Mouse (Mus musculus): ENCODE measurements around the gene Prelid1. TPM values are rescaled to one million over a fixed set of nuclear protein-coding genes. Genes with fewer than 3 reads are reported as not detected.
A peak's percentile ranks its signal among the peaks of the same experiment; 100 is the strongest.

The Prelid1 gene
- polyA plus RNA-seq, 1 experiment from 2014 or later: 508 TPM

DNA sequence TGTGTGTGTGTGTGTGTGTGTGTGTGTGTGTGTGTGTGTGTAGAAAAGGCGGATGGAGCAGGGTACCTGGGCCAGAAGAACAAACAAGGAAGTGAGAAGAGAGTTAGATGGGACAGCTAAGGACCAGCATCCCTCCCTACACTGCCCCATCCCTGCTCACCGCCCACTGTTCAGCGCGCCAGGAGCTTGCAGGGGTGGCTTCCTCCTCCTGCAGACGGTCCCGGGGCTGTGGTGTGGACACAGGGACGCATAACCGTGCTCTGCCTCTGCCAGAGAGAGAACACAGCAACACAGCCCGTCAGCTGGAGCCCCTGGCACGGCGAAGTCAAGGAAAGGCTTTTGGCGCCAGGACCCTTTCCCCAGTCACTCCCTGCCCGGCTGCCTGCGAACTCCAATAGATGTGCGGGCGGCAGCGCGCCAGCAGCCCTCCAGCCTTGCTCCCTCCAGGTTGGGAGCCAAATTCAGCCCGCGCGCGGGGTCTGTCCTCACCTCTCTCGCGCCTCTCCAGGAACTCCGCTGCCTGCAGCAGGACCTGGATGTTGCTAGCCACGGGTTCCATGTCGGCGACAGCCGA, 8.9 kb downstream of the Prelid1 start:
- peak overlapping the region; percentile 90 for H3K27ac ChIP-seq (ENCODE audit: low read depth, low read length)

DNA sequence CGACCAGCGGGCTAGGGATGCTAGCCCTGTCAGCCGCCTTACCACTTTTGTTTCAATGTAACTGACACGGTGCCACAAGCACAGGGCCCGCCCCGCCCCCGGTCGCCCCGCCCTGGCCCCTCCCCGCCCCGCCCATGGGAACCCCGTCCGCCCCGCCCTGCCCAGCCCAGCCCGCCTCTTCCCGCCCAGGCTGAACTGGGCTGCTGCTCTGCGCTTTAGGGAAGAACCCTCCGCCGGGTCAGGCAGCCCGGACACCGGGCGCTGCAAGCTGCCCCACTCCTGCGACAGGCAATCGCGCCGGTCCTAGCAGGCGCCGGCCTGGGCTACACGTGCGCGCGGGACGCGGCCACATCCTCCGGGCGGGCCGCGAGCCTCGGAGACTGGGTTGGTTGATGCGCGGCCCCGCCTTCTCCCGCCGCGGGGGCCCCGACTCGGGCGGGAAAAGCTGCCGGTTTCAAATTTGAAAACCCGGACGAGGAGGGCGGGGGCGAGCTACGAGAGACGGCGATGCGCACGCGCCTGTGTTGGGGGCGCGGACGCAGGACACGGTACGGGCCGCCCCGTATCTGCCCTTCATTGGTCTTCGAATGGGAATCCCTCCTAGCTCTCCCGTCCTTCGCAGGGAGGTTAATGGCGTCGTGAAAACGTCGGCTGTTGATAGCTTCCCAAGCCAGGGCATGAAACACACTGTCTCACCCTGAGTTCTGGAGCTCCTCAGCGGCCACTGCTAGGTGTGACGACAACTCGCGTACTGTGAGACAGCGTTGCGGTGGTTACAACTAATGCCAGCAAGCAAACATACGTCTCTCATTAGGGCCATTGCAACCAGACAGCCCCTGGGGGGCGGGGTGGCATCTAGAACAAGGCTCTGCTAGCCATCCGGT, 9.6 kb downstream of the Prelid1 start, which contains the start of gene Mxd3:
Mxd3 (minus strand) TSS at position 141 of the 884 bp plus-strand sequence.
- ATAC-seq (ENCODE audit: low FRiP score, low TSS enrichment): peak; percentile 82
- Histone ChIP-seq H3K9me3 (ENCODE audit: control insufficient read depth, low read length) (no peaks in the 10 kb centered on the region), H3K27ac (ENCODE audit: low read depth, low read length) (peak within 1 kb of the TSS; percentile 90), H3K4me1 (ENCODE audit: control insufficient read depth, insufficient read depth, low read length) (peaks cover 20% of the 10 kb centered on the region), H3K4me3 (ENCODE audit: low read length) (peak within 1 kb of the TSS; percentile 52), H3K27me3 (ENCODE audit: control insufficient read depth, insufficient read depth, low read length) (no peaks in the 10 kb centered on the region), H3K4me2 (replicated peaks; ENCODE audit: low read depth, low read length) (peak within 1 kb of the TSS; percentile 95), H3K9ac (ENCODE audit: low read depth, low read length) (peak within 1 kb of the TSS; percentile 58), H3K36me3 (ENCODE audit: control insufficient read depth, insufficient read depth, low read length) (peaks cover 12% of the 10 kb centered on the region)
- under 1% methylated on average over 78 of the region's 82 CpGs for WGBS

More for the DNA sequence above, 8.9 kb downstream of the Prelid1 start:
- Histone ChIP-seq H3K4me2 (replicated peaks; ENCODE audit: low read depth, low read length) (peak overlapping the region; percentile 95), H3K9me3 (ENCODE audit: control insufficient read depth, low read length) (no peaks in the 10 kb centered on the region), H3K4me3 (ENCODE audit: low read length) (peak overlapping the region; percentile 52), H3K27me3 (ENCODE audit: control insufficient read depth, insufficient read depth, low read length) (no peaks in the 10 kb centered on the region), H3K4me1 (ENCODE audit: control insufficient read depth, insufficient read depth, low read length) (peaks cover 20% of the 10 kb centered on the region), H3K9ac (ENCODE audit: low read depth, low read length) (peak overlapping the region; percentile 58), H3K36me3 (ENCODE audit: control insufficient read depth, insufficient read depth, low read length) (peaks cover 18% of the 10 kb centered on the region)
- ATAC-seq (ENCODE audit: low FRiP score, low TSS enrichment): peak; percentile 20; the same call in 1 of the 2 replicates
- WGBS: under 1% methylated on average over 28 of the region's 29 CpGs

DNA sequence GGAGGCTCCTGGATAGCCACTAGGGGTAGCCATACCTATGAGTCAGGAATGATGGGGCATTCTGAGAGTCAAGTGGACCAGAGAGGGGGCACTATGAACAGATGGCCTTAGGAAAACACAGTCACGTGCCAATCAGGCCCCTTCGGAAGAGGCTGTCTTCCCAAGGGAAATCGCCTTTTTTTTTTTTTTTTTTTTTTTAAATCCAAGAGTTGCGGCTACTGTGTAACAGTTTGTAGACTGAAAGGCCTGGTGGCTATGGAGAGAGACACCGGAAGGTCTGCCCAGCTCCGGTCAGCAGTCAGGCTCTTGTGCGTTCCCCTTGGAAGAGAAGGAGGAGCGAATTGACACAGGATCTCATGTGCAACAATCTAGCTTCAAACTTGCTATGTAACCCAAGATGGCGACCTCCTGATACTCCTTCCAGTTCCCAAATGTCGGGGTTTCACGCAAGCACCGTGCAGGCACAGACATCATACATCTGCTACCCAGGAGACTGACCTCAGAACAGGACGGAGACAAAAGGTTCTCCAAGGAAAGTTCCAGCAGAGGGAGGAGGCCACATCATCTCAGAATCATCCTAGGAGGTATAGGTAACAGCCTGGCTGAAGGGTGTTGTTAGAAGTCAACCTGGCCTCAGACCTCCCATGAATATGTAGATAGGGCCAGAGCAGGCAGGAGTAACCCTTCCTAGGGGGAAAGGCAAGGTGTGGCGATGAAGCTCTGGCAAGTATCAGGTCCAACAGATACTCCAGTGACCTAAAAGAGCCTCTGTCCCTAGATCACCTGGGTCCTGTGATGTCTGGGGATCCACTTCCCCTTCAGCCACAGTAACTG, 10.5 kb downstream of the Prelid1 start:
- Histone ChIP-seq H3K27ac (ENCODE audit: low read depth, low read length) (peak overlapping the region; percentile 90), H3K9me3 (ENCODE audit: control insufficient read depth, low read length) (no peaks in the 10 kb centered on the region), H3K4me3 (ENCODE audit: low read length) (peak overlapping the region; percentile 52), H3K36me3 (ENCODE audit: control insufficient read depth, insufficient read depth, low read length) (peaks cover 5% of the 10 kb centered on the region), H3K9ac (ENCODE audit: low read depth, low read length) (peak overlapping the region; percentile 58; the same call in 1 of the 2 replicates), H3K4me2 (replicated peaks; ENCODE audit: low read depth, low read length) (peak overlapping the region; percentile 95), H3K27me3 (ENCODE audit: control insufficient read depth, insufficient read depth, low read length) (no peaks in the 10 kb centered on the region), H3K4me1 (ENCODE audit: control insufficient read depth, insufficient read depth, low read length) (peaks cover 20% of the 10 kb centered on the region)
- 40% methylated on average over 14 of the region's 14 CpGs for WGBS
- no peak for ATAC-seq (ENCODE audit: low FRiP score, low TSS enrichment)

DNA sequence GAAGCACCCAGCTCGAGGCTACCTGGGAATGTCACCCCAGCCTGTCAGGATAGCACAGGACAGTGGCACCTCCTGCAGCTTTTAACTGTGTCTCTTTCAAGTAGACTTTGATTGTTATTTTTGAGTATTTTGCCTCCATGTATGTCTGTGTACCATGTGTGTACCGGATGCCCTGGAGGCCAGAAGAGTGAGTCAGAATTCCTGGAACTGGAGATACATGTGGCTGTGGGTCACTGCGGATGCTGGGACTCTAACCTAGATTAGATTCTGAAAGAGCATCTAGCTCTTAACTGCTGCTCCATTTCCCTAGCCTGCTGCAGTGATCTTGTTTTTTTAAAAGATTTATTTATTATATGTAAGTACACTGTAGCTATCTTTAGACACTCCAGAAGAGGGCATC, 12.0 kb downstream of the Prelid1 start:
- WGBS: 90% methylated on average over 3 of the region's 3 CpGs
- H3K4me3 ChIP-seq (ENCODE audit: low read length): no peak overlapping the region

DNA sequence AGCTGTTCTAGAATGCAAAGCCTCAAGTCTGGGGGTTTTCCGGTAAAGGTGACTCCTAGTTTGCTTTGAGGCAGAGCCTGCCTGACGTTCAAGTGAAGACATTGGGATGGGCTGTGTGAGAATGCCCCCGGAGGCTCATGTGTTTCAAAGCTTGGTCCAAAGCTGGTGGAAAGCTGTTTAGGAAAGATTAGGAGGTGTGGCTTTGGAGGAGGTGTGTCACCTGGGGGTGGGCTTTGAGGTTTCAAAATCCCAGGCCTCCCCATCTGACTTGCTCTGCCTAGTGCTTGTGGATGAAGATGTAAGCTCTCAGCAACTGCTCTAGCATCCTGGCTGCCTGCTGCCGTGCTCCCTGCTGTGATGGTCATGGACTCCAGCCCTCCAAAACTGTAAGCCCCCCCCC, 15.4 kb downstream of the Prelid1 start:
- no peak for ATAC-seq (ENCODE audit: low FRiP score, low TSS enrichment)
- 88% methylated on average over 4 of the region's 4 CpGs for WGBS

More for the DNA sequence above, 12.0 kb downstream of the Prelid1 start:
- H3K4me2 ChIP-seq (replicated peaks; ENCODE audit: low read depth, low read length): no peak overlapping the region
- H3K36me3 ChIP-seq (ENCODE audit: control insufficient read depth, insufficient read depth, low read length): no peaks in the 10 kb centered on the region
- H3K27me3 ChIP-seq (ENCODE audit: control insufficient read depth, insufficient read depth, low read length): no peaks in the 10 kb centered on the region
- peaks cover 16% of the 10 kb centered on the region for H3K4me1 ChIP-seq (ENCODE audit: control insufficient read depth, insufficient read depth, low read length)
- H3K27ac ChIP-seq (ENCODE audit: low read depth, low read length): no peak overlapping the region
- H3K9me3 ChIP-seq (ENCODE audit: control insufficient read depth, low read length): no peaks in the 10 kb centered on the region
- no peak for ATAC-seq (ENCODE audit: low FRiP score, low TSS enrichment)
- no peak overlapping the region for H3K9ac ChIP-seq (ENCODE audit: low read depth, low read length)

DNA sequence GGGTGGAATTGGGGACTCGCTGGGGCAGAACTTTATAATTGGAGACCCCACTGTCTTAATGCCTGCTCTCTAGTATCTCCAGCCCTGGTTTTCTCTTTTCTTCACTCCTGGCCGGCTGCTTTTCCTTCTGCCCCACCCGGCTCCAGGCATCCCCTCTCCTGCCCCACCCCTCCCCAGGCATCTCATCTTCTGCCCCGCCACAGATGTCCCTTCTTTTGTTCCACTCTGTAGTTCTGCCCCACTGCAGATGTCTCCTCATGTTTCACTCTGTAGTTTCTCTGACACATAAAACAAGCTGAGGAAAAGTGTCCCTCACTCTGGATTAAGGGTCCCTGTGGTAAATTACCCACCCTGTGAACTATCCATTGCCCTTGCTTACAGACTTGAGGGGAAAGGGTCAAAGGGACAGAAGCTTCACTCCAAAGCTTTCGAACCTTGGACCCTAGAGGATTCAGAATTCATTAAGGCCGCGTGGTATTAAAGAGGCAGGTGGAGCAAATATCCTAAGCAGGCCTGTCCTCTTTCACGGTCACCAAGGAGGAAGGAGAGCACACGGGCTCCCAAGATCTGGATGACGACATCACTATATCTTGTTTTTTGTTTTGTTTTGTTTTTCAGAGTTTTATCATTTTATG, 17.2 kb downstream of the Prelid1 start:
- no peak overlapping the region for H3K4me3 ChIP-seq (ENCODE audit: low read length)
- 48% methylated on average over 10 of the region's 10 CpGs for WGBS
- no peak overlapping the region for H3K9ac ChIP-seq (ENCODE audit: low read depth, low read length)
- ATAC-seq (ENCODE audit: low FRiP score, low TSS enrichment): peak; percentile 64
- H3K4me1 ChIP-seq (ENCODE audit: control insufficient read depth, insufficient read depth, low read length): no peaks in the 10 kb centered on the region
- no peaks in the 10 kb centered on the region for H3K27me3 ChIP-seq (ENCODE audit: control insufficient read depth, insufficient read depth, low read length)
- H3K4me2 ChIP-seq (replicated peaks; ENCODE audit: low read depth, low read length): no peak overlapping the region
- no peaks in the 10 kb centered on the region for H3K9me3 ChIP-seq (ENCODE audit: control insufficient read depth, low read length)
- H3K27ac ChIP-seq (ENCODE audit: low read depth, low read length): no peak overlapping the region
- H3K36me3 ChIP-seq (ENCODE audit: control insufficient read depth, insufficient read depth, low read length): no peaks in the 10 kb centered on the region

More for the DNA sequence above, 15.4 kb downstream of the Prelid1 start:
- Histone ChIP-seq H3K4me2 (replicated peaks; ENCODE audit: low read depth, low read length) (no peak overlapping the region), H3K4me3 (ENCODE audit: low read length) (no peak overlapping the region), H3K9me3 (ENCODE audit: control insufficient read depth, low read length) (no peaks in the 10 kb centered on the region), H3K27ac (ENCODE audit: low read depth, low read length) (no peak overlapping the region), H3K4me1 (ENCODE audit: control insufficient read depth, insufficient read depth, low read length) (peaks cover 4% of the 10 kb centered on the region; the same call in 1 of the 2 replicates), H3K36me3 (ENCODE audit: control insufficient read depth, insufficient read depth, low read length) (no peaks in the 10 kb centered on the region), H3K9ac (ENCODE audit: low read depth, low read length) (no peak overlapping the region), H3K27me3 (ENCODE audit: control insufficient read depth, insufficient read depth, low read length) (no peaks in the 10 kb centered on the region)

DNA sequence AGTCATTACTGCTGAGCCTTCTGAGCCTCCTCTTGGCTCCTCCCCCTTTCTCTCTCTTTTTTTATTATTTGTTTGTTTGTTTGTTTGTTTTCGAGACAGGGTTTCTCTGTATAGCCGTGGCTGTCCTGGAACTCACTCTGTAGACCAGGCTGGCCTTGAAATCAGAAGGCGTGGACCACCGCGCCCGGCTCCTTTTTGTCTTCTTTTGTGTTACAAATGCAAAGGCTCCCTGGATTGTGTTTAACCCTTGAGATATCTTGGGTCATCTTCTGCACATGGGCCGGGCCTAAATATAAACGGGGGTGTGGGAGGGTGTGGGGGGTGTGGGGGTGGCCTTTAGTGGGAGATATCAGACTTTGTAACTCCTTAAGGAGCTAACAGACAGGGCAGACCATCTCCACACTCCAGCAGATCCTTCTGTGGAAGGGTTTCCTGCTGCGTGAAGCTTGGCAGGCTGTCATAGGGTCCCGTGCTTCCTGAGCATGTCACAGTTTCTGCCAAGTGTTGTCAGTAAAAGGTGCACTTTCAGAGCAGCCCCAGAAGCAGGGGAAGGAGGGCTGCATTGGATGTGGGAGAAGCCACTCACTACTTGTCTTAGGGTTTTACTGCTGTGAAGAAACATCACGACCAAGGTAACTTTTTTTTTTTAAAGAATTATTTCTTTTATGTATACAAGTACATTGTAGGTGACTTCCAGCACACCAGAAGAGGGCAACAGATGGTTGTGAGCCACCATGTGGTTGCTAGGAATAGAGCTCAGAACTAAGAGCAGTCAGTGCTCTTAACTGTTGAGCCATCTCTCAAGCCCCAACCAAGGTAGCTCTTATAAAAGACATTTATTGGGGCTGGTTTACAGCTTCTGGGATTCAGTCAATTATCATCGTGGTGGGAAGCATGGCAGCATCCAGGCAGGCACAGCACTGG, 18.1 kb downstream of the Prelid1 start:
- Histone ChIP-seq H3K9ac (ENCODE audit: low read depth, low read length) (no peak overlapping the region), H3K4me1 (ENCODE audit: control insufficient read depth, insufficient read depth, low read length) (no peaks in the 10 kb centered on the region), H3K36me3 (ENCODE audit: control insufficient read depth, insufficient read depth, low read length) (no peaks in the 10 kb centered on the region), H3K9me3 (ENCODE audit: control insufficient read depth, low read length) (no peaks in the 10 kb centered on the region), H3K27me3 (ENCODE audit: control insufficient read depth, insufficient read depth, low read length) (no peaks in the 10 kb centered on the region), H3K4me3 (ENCODE audit: low read length) (no peak overlapping the region), H3K27ac (ENCODE audit: low read depth, low read length) (no peak overlapping the region), H3K4me2 (replicated peaks; ENCODE audit: low read depth, low read length) (no peak overlapping the region)
- WGBS: 63% methylated on average over 12 of the region's 12 CpGs
- ATAC-seq (ENCODE audit: low FRiP score, low TSS enrichment): no peak
